Mouse (Mus musculus): ENCODE measurements at regions not wholly inside any gene's neighbourhood (a gene's known extent, or its start where the extent isn't known, plus 50 kb on each side); places are given as distances from the start of the nearest gene placed in this dataset.

DNA sequence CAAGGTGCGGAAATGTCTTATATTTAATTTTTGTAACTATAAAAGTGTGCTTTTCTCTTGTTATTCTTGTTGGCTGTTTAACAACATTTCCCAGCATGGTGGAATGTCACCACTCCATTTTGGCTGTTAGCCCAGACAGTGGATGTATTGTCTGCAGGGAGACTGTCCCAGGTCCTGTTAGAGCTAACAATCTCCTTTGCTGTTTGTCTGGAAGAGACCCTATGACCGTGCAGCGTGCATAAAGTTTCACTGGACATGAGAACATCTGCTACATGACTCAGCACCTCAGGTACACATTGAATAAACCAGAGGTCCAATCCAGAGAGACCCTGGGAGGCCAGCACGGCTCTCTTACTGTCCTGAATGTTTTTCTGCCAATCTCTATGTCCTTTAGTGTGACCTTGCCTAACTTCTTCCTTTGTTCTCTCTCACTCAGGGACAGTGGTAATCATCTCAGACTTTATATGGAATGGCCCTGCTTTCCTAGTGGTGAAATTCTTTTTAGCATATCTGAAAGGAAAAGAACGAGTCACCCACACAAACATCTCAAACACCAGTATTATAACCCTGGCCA is 450.7 kb downstream of the Fgf9 start:
- no peaks in the 10 kb centered on the region for H3K4me1 ChIP-seq
- no peak for ATAC-seq (ENCODE audit: low FRiP score, low read depth)
- H3K4me3 ChIP-seq: no peak overlapping the region
- no peak overlapping the region for H3K9ac ChIP-seq
- H3K36me3 ChIP-seq: no peaks in the 10 kb centered on the region
- WGBS: 62% methylated on average over 5 of the region's 5 CpGs
- H3K27ac ChIP-seq: no peak overlapping the region
- no peaks in the 10 kb centered on the region for H3K9me3 ChIP-seq
- no peaks in the 10 kb centered on the region for H3K27me3 ChIP-seq (replicated peaks)
- H3K4me2 ChIP-seq (replicated peaks): no peak overlapping the region

DNA sequence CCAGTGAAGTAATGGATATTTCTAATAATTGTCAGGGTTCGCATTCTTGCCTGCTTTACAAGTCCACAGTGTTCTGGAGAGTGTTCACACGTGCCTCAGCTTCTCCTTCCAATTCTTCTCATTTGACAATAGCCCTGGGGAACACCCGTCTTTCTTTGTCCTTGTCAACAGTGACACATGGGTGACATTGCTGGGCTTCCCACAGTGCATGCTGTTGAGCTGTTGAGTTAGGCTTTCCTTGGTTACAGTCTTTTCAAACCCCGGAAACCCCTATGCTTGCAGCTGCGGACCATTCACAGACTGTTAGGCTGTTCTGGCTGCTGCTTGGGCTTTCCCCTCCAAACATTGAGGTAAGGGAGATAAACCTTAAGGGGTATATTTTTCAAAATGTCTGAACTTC is 450.0 kb downstream of the Fgf9 start:
- H3K4me3 ChIP-seq: no peak overlapping the region
- no peaks in the 10 kb centered on the region for H3K4me1 ChIP-seq
- 64% methylated on average over 5 of the region's 5 CpGs for WGBS
- ATAC-seq (ENCODE audit: low FRiP score, low read depth): no peak
- H3K9me3 ChIP-seq: no peaks in the 10 kb centered on the region
- no peak overlapping the region for H3K4me2 ChIP-seq (replicated peaks)
- H3K27me3 ChIP-seq (replicated peaks): no peaks in the 10 kb centered on the region
- no peak overlapping the region for H3K9ac ChIP-seq
- no peak overlapping the region for H3K27ac ChIP-seq
- H3K36me3 ChIP-seq: no peaks in the 10 kb centered on the region

DNA sequence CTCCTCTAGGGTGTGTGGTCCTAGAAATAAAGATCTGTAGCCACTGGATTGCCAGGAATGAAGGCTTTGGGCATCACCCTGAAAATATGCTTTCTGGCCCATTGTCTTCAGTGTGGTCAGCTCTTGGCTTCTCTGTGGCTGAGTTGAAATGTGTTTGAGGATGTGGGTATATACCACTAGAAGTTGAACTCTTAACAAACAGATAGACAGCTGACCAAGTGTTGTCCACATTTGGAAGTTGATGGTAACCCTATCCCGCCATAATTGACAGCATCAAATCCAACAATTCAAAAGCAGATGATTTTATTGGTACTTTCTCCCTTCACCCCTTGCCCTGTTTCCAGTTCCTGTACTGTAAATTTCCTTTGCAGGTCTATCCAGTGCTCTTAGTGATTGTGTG is 448.7 kb downstream of the Fgf9 start:
- no peak overlapping the region for H3K4me3 ChIP-seq
- H3K9ac ChIP-seq: no peak overlapping the region
- no peaks in the 10 kb centered on the region for H3K27me3 ChIP-seq (replicated peaks)
- no peak overlapping the region for H3K27ac ChIP-seq
- H3K36me3 ChIP-seq: no peaks in the 10 kb centered on the region
- no peaks in the 10 kb centered on the region for H3K9me3 ChIP-seq
- ATAC-seq (ENCODE audit: low FRiP score, low read depth): no peak
- WGBS: 96% methylated on average over 1 of the region's 1 CpGs
- H3K4me2 ChIP-seq (replicated peaks): no peak overlapping the region
- no peaks in the 10 kb centered on the region for H3K4me1 ChIP-seq

DNA sequence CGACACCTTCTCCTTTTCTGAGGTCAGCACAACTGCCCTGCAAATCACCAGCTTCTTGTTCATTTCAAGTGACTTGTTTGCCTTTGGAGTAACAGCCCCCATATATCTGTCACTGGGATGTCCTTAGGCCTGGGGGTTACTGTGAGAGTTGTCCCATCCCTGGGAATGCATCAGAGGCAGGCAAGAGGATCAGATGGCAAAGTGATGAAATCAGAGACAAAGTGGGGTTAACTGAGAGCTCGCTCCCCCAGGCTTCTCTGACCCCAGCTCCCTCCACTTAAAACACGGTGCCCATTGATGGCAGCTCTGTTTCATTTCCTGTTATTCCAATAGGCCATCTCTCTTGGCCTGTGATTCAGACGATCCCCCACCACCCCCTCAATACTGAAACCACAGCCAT is 446.2 kb downstream of the Fgf9 start:
- H3K4me2 ChIP-seq (replicated peaks): no peak overlapping the region
- no peaks in the 10 kb centered on the region for H3K36me3 ChIP-seq
- no peak overlapping the region for H3K4me3 ChIP-seq
- no peaks in the 10 kb centered on the region for H3K4me1 ChIP-seq
- H3K9ac ChIP-seq: no peak overlapping the region
- H3K9me3 ChIP-seq: no peaks in the 10 kb centered on the region
- ATAC-seq (ENCODE audit: low FRiP score, low read depth): no peak
- WGBS: 32% methylated on average over 4 of the region's 4 CpGs
- H3K27me3 ChIP-seq (replicated peaks): 0 out of 2 replicates have a peak, but pooled peaks cover 4% of the 10 kb centered on the region
- H3K27ac ChIP-seq: no peak overlapping the region

DNA sequence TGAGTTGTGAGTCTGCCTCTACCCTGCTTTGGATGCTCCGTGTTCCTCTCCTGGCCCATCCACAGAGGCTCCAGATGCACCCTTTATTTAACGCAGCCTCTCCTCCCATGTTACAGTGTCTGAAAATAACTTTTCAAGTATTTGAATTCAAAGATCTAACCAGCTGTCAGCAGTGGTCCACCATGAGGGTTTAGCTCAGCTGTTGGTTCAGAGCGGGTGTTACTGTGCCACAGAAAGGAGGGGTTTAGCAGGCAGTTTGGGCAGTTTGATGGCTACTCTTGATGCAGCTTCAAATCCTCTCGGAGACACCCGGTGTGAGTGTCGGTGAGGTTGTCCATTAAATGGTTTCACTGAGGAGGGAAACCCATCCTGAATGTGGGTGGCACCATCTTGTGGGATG is 441.8 kb downstream of the Fgf9 start:
- Histone ChIP-seq H3K4me2 (replicated peaks) (no peak overlapping the region), H3K27me3 (replicated peaks) (0 out of 2 replicates have a peak, but pooled peaks cover 4% of the 10 kb centered on the region), H3K27ac (no peak overlapping the region), H3K36me3 (no peaks in the 10 kb centered on the region), H3K9ac (no peak overlapping the region), H3K4me1 (no peaks in the 10 kb centered on the region), H3K9me3 (no peaks in the 10 kb centered on the region), H3K4me3 (no peak overlapping the region)
- no peak for ATAC-seq (ENCODE audit: low FRiP score, low read depth)
- 94% methylated on average over 6 of the region's 6 CpGs for WGBS

DNA sequence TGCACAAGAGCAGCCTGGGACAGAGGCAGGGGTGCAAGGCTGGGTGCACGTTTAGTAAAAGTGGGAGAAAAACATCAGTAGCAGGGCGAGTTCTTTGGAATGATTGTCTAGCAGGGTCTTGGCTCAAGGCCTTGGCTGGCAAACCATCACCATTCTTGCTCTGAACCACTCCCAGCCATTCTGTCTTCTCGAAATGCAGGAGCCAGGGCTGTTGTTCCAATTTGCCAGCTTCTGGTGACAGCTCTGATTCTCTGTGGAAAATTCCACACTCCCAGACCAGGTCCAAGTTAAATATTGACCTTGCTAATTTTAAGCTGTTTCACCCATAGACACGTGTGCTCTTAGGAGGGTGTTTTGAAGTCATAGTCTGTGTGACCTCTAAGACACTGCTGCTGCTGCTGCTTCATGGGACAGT is 441.2 kb downstream of the Fgf9 start:
- Histone ChIP-seq H3K4me2 (replicated peaks) (no peak overlapping the region), H3K36me3 (no peaks in the 10 kb centered on the region), H3K27ac (no peak overlapping the region), H3K9ac (no peak overlapping the region), H3K4me1 (no peaks in the 10 kb centered on the region), H3K27me3 (replicated peaks) (0 out of 2 replicates have a peak, but pooled peaks cover 4% of the 10 kb centered on the region), H3K9me3 (no peaks in the 10 kb centered on the region), H3K4me3 (no peak overlapping the region)
- WGBS: 72% methylated on average over 4 of the region's 4 CpGs
- ATAC-seq (ENCODE audit: low FRiP score, low read depth): no peak

DNA sequence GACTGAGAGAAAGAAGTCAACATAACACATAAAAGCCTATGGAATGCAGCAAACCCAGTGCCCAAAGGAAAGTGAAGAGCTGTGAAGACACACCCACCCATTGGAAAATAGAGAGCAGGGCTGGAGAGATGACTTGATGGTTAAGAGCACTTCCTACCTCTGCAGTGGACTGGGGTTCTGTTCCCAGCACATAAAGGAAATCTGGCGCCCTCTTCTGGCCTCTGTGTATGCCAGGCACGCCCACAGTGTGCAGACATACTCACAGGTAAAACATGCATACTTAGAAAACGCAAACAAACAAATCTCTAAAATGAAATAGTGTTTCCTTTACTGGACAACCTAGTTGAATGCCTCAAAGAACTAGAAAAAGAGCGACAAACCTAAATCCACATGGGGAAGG is 440.4 kb downstream of the Fgf9 start:
- whole genome bisulfite sequencing: 74% methylated on average over 4 of the region's 4 CpGs
- no peaks in the 10 kb centered on the region for H3K4me1 ChIP-seq
- H3K36me3 ChIP-seq: no peaks in the 10 kb centered on the region
- H3K4me3 ChIP-seq: no peak overlapping the region
- no peak overlapping the region for H3K27ac ChIP-seq
- H3K27me3 ChIP-seq (replicated peaks): 0 out of 2 replicates have a peak, but pooled peaks cover 4% of the 10 kb centered on the region
- no peak overlapping the region for H3K4me2 ChIP-seq (replicated peaks)
- H3K9ac ChIP-seq: no peak overlapping the region
- no peak for ATAC-seq (ENCODE audit: low FRiP score, low read depth)
- no peaks in the 10 kb centered on the region for H3K9me3 ChIP-seq

DNA sequence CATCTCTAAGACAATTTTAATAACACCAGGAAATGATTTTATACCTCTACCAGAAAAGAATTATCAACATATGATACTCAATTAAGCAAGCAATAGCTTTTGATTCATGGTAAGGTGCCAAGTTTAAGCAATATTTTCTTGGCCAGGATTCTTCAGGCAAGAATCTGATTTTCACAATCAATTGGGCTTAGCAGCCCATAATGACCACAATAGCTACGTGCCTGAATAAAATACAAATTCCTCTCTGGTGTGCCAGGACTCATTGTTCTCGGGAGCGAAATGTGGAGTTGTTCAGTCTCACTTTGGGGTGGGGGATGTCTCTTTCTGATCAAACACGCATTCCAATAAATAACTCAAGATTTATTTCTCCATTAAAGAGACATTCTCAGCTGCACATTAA is 438.8 kb downstream of the Fgf9 start:
- Histone ChIP-seq H3K27me3 (replicated peaks) (0 out of 2 replicates have a peak, but pooled peaks cover 4% of the 10 kb centered on the region), H3K9ac (no peak overlapping the region), H3K9me3 (no peaks in the 10 kb centered on the region), H3K36me3 (no peaks in the 10 kb centered on the region), H3K4me1 (no peaks in the 10 kb centered on the region), H3K4me3 (no peak overlapping the region), H3K4me2 (replicated peaks) (no peak overlapping the region), H3K27ac (no peak overlapping the region)
- WGBS: 38% methylated on average over 4 of the region's 4 CpGs
- ATAC-seq (ENCODE audit: low FRiP score, low read depth): no peak

DNA sequence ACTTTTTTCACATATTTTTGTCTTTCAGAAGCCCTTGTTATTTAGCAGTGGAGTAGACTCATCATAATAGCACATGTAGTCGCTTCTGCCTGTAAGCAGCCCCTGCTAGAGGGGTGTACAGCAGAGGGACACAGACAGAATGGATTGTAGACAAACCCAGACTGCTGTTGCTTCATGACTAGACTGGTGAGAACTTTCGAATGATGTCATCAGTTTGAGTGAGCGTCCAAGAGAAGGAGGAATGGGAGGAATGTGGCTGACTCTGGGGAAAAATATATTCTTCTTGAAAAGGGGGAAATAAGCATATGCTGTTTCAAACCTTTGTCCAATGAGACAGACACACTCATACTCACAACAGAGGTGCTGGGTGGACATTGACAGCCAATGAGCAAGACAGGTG is 436.1 kb downstream of the Fgf9 start:
- H3K27me3 ChIP-seq (replicated peaks): no peaks in the 10 kb centered on the region
- no peak overlapping the region for H3K4me2 ChIP-seq (replicated peaks)
- no peaks in the 10 kb centered on the region for H3K9me3 ChIP-seq
- H3K4me1 ChIP-seq: no peaks in the 10 kb centered on the region
- H3K27ac ChIP-seq: no peak overlapping the region
- no peak for ATAC-seq (ENCODE audit: low FRiP score, low read depth)
- H3K36me3 ChIP-seq: no peaks in the 10 kb centered on the region
- H3K9ac ChIP-seq: no peak overlapping the region
- 84% methylated on average over 3 of the region's 3 CpGs for WGBS
- H3K4me3 ChIP-seq: no peak overlapping the region

DNA sequence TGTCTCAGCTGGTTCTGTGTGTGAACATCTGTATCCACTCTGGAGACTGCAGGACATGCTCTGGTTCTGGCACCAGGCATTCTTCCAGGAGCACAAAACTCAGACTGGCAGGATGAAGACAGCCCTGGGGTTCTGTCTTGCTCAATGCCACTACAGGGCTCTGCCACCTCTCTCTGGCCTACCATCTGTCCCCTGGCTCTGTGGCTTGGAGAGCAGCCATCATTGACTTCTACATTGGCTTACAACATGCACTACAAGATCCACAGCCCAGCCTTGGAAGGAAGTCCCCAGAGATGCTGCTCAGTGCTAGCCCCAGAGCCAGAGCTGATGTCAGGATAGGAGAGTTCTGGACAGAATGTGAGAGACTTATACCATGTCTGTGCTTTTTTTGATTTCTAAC is 435.5 kb downstream of the Fgf9 start:
- Histone ChIP-seq H3K9ac (no peak overlapping the region), H3K36me3 (no peaks in the 10 kb centered on the region), H3K27ac (no peak overlapping the region), H3K4me2 (replicated peaks) (no peak overlapping the region), H3K9me3 (no peaks in the 10 kb centered on the region), H3K4me1 (no peaks in the 10 kb centered on the region), H3K27me3 (replicated peaks) (no peaks in the 10 kb centered on the region), H3K4me3 (no peak overlapping the region)
- ATAC-seq (ENCODE audit: low FRiP score, low read depth): no peak

DNA sequence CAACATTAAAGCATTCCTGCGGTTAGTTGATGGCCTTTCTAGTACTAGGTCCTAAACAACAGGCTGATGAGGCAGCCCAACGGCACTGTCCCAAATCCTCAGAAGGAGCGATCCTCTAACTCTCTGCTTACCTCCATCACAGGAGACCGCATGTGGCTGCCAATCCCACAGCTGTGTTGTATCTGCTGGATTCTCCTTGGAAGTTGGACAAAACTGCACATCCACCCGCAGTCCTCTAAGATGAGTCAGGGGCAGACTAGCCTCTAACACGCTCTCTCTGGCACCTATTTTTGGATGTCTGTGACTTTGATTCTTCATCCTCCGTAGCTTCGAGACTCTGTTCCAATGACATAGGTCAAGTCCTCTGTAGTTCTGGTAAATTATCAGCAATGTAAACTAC is 432.5 kb downstream of the Fgf9 start:
- H3K4me2 ChIP-seq (replicated peaks): no peak overlapping the region
- WGBS: 92% methylated on average over 8 of the region's 8 CpGs
- peaks cover 6% of the 10 kb centered on the region; the same call in 1 of the 2 replicates for H3K4me1 ChIP-seq
- H3K9ac ChIP-seq: no peak overlapping the region
- no peak overlapping the region for H3K27ac ChIP-seq
- no peaks in the 10 kb centered on the region for H3K27me3 ChIP-seq (replicated peaks)
- no peak overlapping the region for H3K4me3 ChIP-seq
- H3K9me3 ChIP-seq: no peaks in the 10 kb centered on the region
- ATAC-seq (ENCODE audit: low FRiP score, low read depth): no peak
- H3K36me3 ChIP-seq: no peaks in the 10 kb centered on the region

DNA sequence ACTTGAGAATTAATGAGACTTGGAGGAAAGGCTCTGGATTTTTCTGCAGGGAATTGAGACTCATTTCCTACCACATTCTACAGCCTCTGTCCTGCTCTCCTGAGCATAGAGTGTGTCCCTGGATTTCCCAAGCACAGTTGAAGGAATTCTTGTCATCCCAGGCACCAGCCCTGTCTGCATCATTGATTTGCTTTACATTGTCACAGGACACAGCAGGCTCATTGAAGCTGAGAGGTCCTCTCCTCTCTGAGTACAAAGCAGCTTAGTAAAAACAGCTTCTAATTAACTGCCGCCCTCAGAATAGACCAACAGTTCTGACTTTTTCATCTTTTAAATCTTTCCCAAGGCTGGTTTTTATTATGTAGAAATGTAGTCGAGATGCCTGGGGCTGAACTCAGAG is 429.7 kb downstream of the Fgf9 start:
- Histone ChIP-seq H3K4me2 (replicated peaks) (no peak overlapping the region), H3K27ac (no peak overlapping the region), H3K27me3 (replicated peaks) (no peaks in the 10 kb centered on the region), H3K4me1 (peaks cover 6% of the 10 kb centered on the region; the same call in 1 of the 2 replicates), H3K4me3 (no peak overlapping the region), H3K9me3 (no peaks in the 10 kb centered on the region), H3K9ac (no peak overlapping the region), H3K36me3 (no peaks in the 10 kb centered on the region)
- 14% methylated on average over 2 of the region's 2 CpGs for WGBS
- no peak for ATAC-seq (ENCODE audit: low FRiP score, low read depth)

DNA sequence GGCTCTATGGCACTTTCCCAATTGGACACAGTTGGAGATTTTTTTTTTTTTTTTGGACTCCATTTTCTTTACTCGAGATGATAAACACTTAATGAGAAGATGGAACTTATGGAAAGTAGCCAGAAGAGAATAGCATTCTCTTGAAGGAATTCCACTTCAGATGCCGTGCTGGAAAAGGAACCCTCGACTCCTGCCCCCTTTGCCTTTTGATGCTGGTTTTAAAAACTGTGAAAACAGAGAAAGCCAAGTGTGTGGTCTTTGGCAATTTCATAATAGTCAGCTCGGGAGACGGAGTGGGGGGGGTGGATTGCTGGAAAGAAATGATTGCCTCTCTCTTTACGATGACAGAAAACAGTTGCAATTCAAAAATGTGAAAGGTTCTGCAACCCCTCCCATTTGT is 429.2 kb downstream of the Fgf9 start:
- no peak overlapping the region for H3K27ac ChIP-seq
- no peaks in the 10 kb centered on the region for H3K36me3 ChIP-seq
- no peak overlapping the region for H3K9ac ChIP-seq
- no peak overlapping the region for H3K4me3 ChIP-seq
- ATAC-seq (ENCODE audit: low FRiP score, low read depth): no peak
- H3K9me3 ChIP-seq: no peaks in the 10 kb centered on the region
- H3K4me2 ChIP-seq (replicated peaks): no peak overlapping the region
- H3K4me1 ChIP-seq: peaks cover 6% of the 10 kb centered on the region; the same call in 1 of the 2 replicates
- 39% methylated on average over 6 of the region's 6 CpGs for WGBS
- H3K27me3 ChIP-seq (replicated peaks): no peaks in the 10 kb centered on the region
